Mouse (Mus musculus): ENCODE measurements around the gene Tas1r2.

Gene Tas1r2

GRCm38 (mm10) chr4:139653238-139653637 lies at the start of gene Tas1r2:
Tas1r2 (plus strand) TSS chr4:139653538.
- in situ Hi-C loops (cut with MboI): no loop called here

- in situ Hi-C loops (cut with MboI): no loop called here
Observed at GRCm38 (mm10) chr4:139605216-139605615, 48.1 kb upstream of the Tas1r2 start.

DNA sequence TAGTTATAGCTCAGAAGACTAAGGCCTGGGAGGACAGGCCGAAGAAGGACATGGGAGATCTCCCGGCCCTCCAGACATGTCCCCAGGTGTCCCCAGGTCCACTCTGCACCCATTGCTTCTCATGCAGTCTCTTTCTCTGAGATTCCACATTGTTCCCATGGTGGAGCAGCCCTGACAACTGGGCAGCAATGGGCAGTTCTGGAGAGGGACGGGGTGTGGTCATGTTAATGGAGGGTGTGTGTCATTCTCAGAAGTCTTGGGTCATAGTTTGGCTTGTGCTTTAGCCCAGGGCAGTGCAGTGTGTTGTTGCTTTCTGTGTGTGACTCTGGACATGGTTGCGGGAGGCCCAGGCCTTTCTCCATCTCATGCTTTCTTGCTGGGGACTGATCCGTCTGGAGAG lies 46.6 kb upstream of the Tas1r2 start:
- in situ Hi-C loops (cut with MboI): no loop called here

- in situ Hi-C loops (cut with MboI): no loop called here
Observed at GRCm38 (mm10) chr4:139608975-139609374, 44.4 kb upstream of the Tas1r2 start.

DNA sequence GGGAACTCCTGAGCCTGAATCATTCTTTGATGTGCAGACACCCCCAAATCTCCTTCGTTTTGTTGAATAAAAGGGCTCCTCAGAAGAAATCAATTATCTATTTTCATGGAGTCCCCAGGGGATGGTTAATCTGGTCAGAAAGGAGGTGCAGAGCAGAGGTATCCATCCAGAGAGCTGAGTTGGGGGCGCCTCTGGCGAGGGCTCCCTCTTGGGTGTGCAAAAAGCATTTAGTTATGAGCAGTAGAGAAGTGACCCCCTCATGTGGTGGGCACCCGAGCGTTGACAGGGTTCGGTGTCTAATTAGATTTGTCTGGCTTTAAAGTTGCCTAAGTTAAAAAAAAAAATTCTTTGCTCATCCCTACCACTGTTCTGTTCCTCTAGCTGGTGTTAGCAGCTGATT lies 42.4 kb upstream of the Tas1r2 start:
- in situ Hi-C loops (cut with MboI): no loop called here

DNA sequence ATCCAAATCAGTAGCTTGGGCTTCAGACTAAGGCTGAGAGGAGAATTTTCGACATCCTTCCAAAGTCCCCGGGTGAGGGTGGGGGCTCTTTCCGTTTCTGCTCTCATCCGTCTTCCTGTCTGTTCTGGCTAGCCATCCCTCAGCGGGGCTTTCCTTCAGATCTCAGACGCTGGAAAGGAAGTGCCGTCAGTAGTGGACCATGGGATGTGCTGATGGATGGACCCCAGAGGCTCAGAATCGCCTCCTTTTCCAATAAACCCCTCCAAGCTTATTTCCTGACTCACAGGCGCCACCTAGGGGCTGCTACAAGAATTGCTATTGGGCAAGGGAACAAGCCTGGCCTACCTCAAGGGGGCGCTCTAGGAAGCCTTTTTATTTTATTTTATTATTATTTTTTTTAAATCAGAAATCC lies 41.8 kb upstream of the Tas1r2 start:
- in situ Hi-C loops (cut with MboI): no loop called here

GRCm38 (mm10) chr4:139614524-139615260 lies 38.6 kb upstream of the Tas1r2 start:
- in situ Hi-C loops (cut with MboI): no loop called here

- in situ Hi-C loops (cut with MboI): no loop called here
Observed at GRCm38 (mm10) chr4:139616276-139617000, 36.9 kb upstream of the Tas1r2 start.

- in situ Hi-C loops (cut with MboI): no loop called here
Observed at GRCm38 (mm10) chr4:139617001-139617364, 36.4 kb upstream of the Tas1r2 start.

GRCm38 (mm10) chr4:139619765-139620164 lies 33.6 kb upstream of the Tas1r2 start:
- in situ Hi-C loops (cut with MboI): no loop called here

GRCm38 (mm10) chr4:139622373-139623282 lies 30.7 kb upstream of the Tas1r2 start, which contains the start of gene Aldh4a1:
Aldh4a1 (plus strand) TSS chr4:139622866.
- in situ Hi-C loops (cut with MboI): no loop called here

DNA sequence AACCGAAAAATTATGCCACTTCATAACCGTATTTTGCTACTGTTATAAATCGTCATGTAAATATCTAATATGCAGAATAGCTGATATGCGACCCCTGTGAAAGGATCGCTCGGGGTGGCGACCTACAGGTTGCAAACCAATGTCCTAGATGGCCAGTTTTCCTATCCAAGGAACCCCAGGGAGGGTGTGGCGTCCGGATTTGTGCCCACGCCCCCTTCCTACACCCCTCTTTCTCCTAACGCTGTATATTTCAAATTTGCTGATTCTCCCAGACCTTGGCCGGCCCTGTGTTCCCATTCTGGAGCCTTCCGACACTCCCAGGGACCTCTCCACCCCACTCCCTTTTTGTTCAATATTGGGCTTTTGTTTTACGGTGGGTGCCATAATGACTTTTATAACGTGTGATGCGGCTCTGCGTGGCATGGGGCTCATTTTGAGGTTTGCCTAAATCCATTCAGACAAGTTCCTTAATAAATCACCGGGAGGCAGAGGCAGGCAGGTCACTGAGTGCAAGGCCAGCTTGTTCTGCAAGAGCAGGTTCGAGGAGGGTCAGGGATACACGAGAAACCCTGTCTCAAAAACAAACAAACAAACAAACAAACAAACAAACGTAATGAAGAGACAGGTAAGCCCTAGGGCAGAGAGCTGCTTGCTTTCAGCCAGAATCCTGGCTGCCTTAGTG lies 29.8 kb upstream of the Tas1r2 start:
- in situ Hi-C loops (cut with MboI): no loop called here

DNA sequence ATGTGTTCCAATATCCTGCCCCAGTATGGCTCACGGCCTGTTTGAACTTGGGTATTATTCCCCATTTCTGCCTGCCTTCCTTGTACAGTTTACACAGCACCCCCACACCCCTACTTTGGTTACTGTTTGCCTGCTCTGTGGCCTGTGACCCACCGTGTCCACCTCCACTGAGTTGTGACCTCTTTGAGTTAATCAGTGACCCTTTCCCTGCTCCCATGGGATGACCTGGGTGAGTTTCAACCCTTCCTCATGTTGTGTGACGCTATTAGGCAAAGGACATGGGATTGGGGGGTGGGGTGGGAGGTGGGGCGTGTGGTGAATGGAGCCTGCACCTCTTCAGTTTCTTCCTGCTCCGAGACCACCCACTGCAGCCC lies 29.2 kb upstream of the Tas1r2 start:
- in situ Hi-C loops (cut with MboI): no loop called here

DNA sequence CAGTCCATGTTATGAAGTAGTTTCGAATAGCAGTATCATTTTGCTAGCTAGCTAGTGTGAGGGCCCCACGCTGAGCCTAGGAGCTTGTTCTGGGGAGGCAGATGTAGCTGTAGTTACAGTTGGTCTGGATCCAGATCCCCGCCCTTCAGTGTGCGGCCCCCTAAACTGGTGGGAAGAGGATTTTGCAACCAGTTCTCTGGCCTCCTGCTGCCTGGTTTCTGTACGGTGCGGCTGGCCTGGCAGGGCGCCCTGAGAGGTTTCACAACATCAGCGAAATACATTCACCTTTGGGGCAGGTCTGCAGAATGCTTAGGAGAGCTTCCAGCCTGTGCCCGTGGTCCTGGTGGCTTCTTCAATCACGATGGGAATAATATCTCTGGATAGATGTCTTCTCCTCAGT lies 28.6 kb upstream of the Tas1r2 start:
- in situ Hi-C loops (cut with MboI): no loop called here

DNA sequence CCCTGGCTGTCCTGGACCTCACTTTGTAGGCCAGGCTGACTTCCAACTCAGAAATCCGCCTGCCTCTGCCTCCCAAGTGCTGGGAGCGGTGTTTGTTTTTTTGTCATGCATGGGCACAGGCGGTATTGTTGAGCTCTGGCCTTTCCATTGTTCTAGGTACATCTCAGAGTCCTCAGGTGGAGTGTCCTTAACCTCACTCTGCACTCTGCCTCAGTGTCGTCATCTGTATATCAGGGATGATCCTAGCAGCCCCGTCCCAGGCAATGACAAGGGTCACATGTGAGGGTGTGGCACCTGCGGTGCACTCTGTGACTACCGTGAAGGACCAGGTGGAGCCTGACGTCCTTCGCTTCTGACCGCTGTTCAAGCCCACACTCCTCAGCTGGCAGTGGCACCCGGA lies 26.0 kb upstream of the Tas1r2 start:
- in situ Hi-C loops (cut with MboI): no loop called here

DNA sequence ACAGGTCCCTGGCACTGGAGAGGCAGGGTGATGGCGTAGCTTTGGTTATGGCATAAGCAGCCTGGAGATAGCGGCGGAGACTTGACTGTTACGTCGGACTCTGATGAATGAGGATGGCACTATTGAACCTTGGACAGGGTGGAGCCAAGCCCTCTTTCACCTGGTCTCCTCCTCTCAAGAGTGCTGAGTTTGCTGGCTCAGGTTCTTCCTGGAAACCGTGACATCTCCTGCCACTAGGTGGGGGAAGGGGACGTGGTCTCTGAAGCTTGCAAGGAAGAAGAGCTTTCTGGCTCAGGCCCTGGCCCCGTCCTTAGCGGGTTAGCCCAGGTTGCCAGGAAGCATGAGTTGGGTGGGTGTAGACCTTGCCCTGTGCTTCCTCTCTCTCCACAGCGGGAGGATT lies 23.2 kb upstream of the Tas1r2 start:
- in situ Hi-C loops (cut with MboI): no loop called here

- in situ Hi-C loops (cut with MboI): no loop called here
Observed at GRCm38 (mm10) chr4:139631141-139631540, 22.2 kb upstream of the Tas1r2 start.

GRCm38 (mm10) chr4:139631569-139632253 lies 21.6 kb upstream of the Tas1r2 start:
- in situ Hi-C loops (cut with MboI): no loop called here

GRCm38 (mm10) chr4:139632254-139632580 lies 21.1 kb upstream of the Tas1r2 start:
- in situ Hi-C loops (cut with MboI): no loop called here

GRCm38 (mm10) chr4:139636373-139636772 lies 17.0 kb upstream of the Tas1r2 start:
- in situ Hi-C loops (cut with MboI): no loop called here

DNA sequence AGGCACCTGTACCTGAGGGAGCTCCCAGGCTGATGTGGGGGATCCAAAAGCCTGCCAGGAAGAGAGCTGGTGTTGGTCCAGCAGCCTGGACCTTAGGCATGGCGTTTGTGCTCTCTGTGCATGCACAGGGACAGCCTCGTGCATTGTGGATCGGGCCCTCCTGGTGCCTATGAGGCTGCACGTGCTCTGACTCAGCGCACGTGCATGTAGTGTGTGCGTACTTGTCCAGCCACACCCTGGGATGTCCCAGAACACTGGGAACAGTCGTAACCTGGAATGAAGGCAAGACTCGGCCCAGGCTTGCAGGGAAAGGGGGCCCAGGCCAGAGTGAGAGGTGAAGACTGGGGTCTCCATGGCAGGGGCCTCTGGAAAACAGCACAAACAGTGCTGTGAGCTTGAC lies 15.5 kb upstream of the Tas1r2 start:
- in situ Hi-C loops (cut with MboI): no loop called here

Measured in mature B cell (primary cell).